Mouse (Mus musculus): ENCODE results near the gene Snap47. TPM values are rescaled to one million over a fixed set of nuclear protein-coding genes. Genes with fewer than 3 reads are reported as not detected.
"Not testable (repeated sequence)": the region's sequence is repeated elsewhere in the genome, so short reads cannot be mapped to it uniquely, and the experiment has no call there.

Snap47 gene
- total RNA-seq, 2 experiments from 2014 or later = 79.3 to 92.5 TPM

- no peak for DNase-seq
These were observed 75.5 kb downstream of the Snap47 start, which contains the start of gene Prss38 for GRCm38 (mm10) chr11:59375475-59375874. Gene Prss38, minus strand, starts transcription at chr11:59375657.

GRCm38 (mm10) chr11:59369848-59370247 lies 81.1 kb downstream of the Snap47 start:
- DNase-seq = no peak

- DNase-seq = not testable (repeated sequence)
These were observed 83.0 kb downstream of the Snap47 start for GRCm38 (mm10) chr11:59367955-59368354.

GRCm38 (mm10) chr11:59366633-59367032 lies 84.4 kb downstream of the Snap47 start:
- no peak for DNase-seq

GRCm38 (mm10) chr11:59366031-59366430 lies 85.0 kb downstream of the Snap47 start:
- no peak for DNase-seq

- DNase-seq = no peak
These were observed 86.6 kb downstream of the Snap47 start for GRCm38 (mm10) chr11:59364417-59364816.

- no peak for DNase-seq
These were observed 87.0 kb downstream of the Snap47 start for GRCm38 (mm10) chr11:59364007-59364406.

GRCm38 (mm10) chr11:59361291-59361690 lies 89.7 kb downstream of the Snap47 start:
- DNase-seq = no peak

Other genes with a start within 250 kb of the Snap47 start
- gene Mrpl55, start 248.7 kb downstream of the Snap47 start, total RNA-seq (2021) = 10 to 100 TPM; 46.1 to 60.7 TPM
- 10 to 100 TPM; 25.2 to 29.2 TPM for gene 2310033P09Rik, start 242.9 kb downstream of the Snap47 start, total RNA-seq (2021)
- 100 to 1,000 TPM; 461 to 465 TPM for gene Arf1, start 222.9 kb downstream of the Snap47 start, total RNA-seq (2021)
- gene Wnt3a, start 160.4 kb downstream of the Snap47 start, total RNA-seq (2021) = not detected
- gene Wnt9a, start 144.3 kb downstream of the Snap47 start, total RNA-seq (2021) = 1 to 10 TPM; 1.3 to 1.5 TPM
- gene Prss38, start 75.5 kb downstream of the Snap47 start, total RNA-seq (2021) = not detected
- gene Jmjd4, start 1.1 kb downstream of the Snap47 start, total RNA-seq (2021) = 1 to 10 TPM; 9.2 to 9.3 TPM
- gene Zfp867, start 21.3 kb upstream of the Snap47 start, total RNA-seq (2021) = 1 to 10 TPM; 3.7 to 3.8 TPM
- 10 to 100 TPM; 17.5 to 24.9 TPM for gene Zkscan17, start 75.6 kb upstream of the Snap47 start, total RNA-seq (2021)
- 1 to 10 TPM in 1 of 2 experiments, under 1 TPM in 1; 0.63 to 1.1 TPM for gene Nlrp3, start 90.4 kb upstream of the Snap47 start, total RNA-seq (2021)
- gene Olfr222, start 125.0 kb upstream of the Snap47 start, total RNA-seq (2021) = not detected
- not detected for gene Olfr223, start 142.1 kb upstream of the Snap47 start, total RNA-seq (2021)
- gene Mprip, start 210.1 kb upstream of the Snap47 start, total RNA-seq (2021) = 100 to 1,000 TPM; 201 to 212 TPM

Data from adrenal gland, postnatal 36 days (tissue).